Mouse (Mus musculus): ENCODE results near the gene Lrrk1. TPM values are rescaled to one million over a fixed set of nuclear protein-coding genes. Genes with fewer than 3 reads are reported as not detected.

Gene Lrrk1
- polyA plus RNA-seq, 1 experiment from 2014 or later: 2.7 TPM

GRCm38 (mm10) chr7:66273494-66273893, 114.7 kb downstream of the Lrrk1 start:
- Histone ChIP-seq H3K9me3 (ENCODE audit: control insufficient read depth, low read length) (no peaks in the 10 kb centered on the region), H3K36me3 (ENCODE audit: control insufficient read depth, insufficient read depth) (no peaks in the 10 kb centered on the region), H3K4me3 (replicated peaks; ENCODE audit: low read length) (no peak overlapping the region), H3K27me3 (replicated peaks; ENCODE audit: control insufficient read depth, insufficient read depth, low read length) (no peaks in the 10 kb centered on the region), H3K4me2 (ENCODE audit: low read length) (no peak overlapping the region), H3K27ac (ENCODE audit: low read length) (no peak overlapping the region), H3K9ac (replicated peaks; ENCODE audit: low read depth, low read length) (no peak overlapping the region), H3K4me1 (replicated peaks; ENCODE audit: control insufficient read depth, insufficient read depth, low read length) (no peaks in the 10 kb centered on the region)
- ATAC-seq: no peak
- WGBS: 98% methylated on average over 5 of the region's 5 CpGs

- H3K4me3 ChIP-seq (replicated peaks; ENCODE audit: low read length): no peak overlapping the region
- ATAC-seq: no peak
- 68% methylated on average over 6 of the region's 6 CpGs for WGBS
Measured at GRCm38 (mm10) chr7:66271226-66271625, 116.9 kb downstream of the Lrrk1 start.

GRCm38 (mm10) chr7:66266942-66267850, 121.0 kb downstream of the Lrrk1 start:
- Histone ChIP-seq H3K9me3 (ENCODE audit: control insufficient read depth, low read length) (no peaks in the 10 kb centered on the region), H3K4me1 (replicated peaks; ENCODE audit: control insufficient read depth, insufficient read depth, low read length) (no peaks in the 10 kb centered on the region), H3K27ac (ENCODE audit: low read length) (no peak overlapping the region), H3K4me2 (ENCODE audit: low read length) (no peak overlapping the region), H3K9ac (replicated peaks; ENCODE audit: low read depth, low read length) (no peak overlapping the region), H3K36me3 (ENCODE audit: control insufficient read depth, insufficient read depth) (no peaks in the 10 kb centered on the region), H3K4me3 (replicated peaks; ENCODE audit: low read length) (no peak overlapping the region), H3K27me3 (replicated peaks; ENCODE audit: control insufficient read depth, insufficient read depth, low read length) (no peaks in the 10 kb centered on the region)
- ATAC-seq: no peak
- 85% methylated on average over 6 of the region's 6 CpGs for WGBS

More at GRCm38 (mm10) chr7:66271226-66271625, 116.9 kb downstream of the Lrrk1 start:
- no peak overlapping the region for H3K4me2 ChIP-seq (ENCODE audit: low read length)
- no peaks in the 10 kb centered on the region for H3K27me3 ChIP-seq (replicated peaks; ENCODE audit: control insufficient read depth, insufficient read depth, low read length)
- no peaks in the 10 kb centered on the region for H3K9me3 ChIP-seq (ENCODE audit: control insufficient read depth, low read length)
- no peak overlapping the region for H3K27ac ChIP-seq (ENCODE audit: low read length)
- H3K36me3 ChIP-seq (ENCODE audit: control insufficient read depth, insufficient read depth): no peaks in the 10 kb centered on the region
- no peaks in the 10 kb centered on the region for H3K4me1 ChIP-seq (replicated peaks; ENCODE audit: control insufficient read depth, insufficient read depth, low read length)
- no peak overlapping the region for H3K9ac ChIP-seq (replicated peaks; ENCODE audit: low read depth, low read length)

GRCm38 (mm10) chr7:66263421-66263820, 124.7 kb downstream of the Lrrk1 start:
- H3K4me2 ChIP-seq (ENCODE audit: low read length): no peak overlapping the region
- H3K9me3 ChIP-seq (ENCODE audit: control insufficient read depth, low read length): no peaks in the 10 kb centered on the region
- H3K36me3 ChIP-seq (ENCODE audit: control insufficient read depth, insufficient read depth): no peaks in the 10 kb centered on the region
- H3K4me1 ChIP-seq (replicated peaks; ENCODE audit: control insufficient read depth, insufficient read depth, low read length): peaks cover 2% of the 10 kb centered on the region; the same call in 1 of the 2 replicates
- no peak overlapping the region for H3K27ac ChIP-seq (ENCODE audit: low read length)
- 62% methylated on average over 5 of the region's 5 CpGs for WGBS
- no peaks in the 10 kb centered on the region for H3K27me3 ChIP-seq (replicated peaks; ENCODE audit: control insufficient read depth, insufficient read depth, low read length)
- H3K4me3 ChIP-seq (replicated peaks; ENCODE audit: low read length): no peak overlapping the region
- ATAC-seq: no peak
- H3K9ac ChIP-seq (replicated peaks; ENCODE audit: low read depth, low read length): no peak overlapping the region

GRCm38 (mm10) chr7:66262570-66263156, 125.5 kb downstream of the Lrrk1 start:
- no peaks in the 10 kb centered on the region for H3K9me3 ChIP-seq (ENCODE audit: control insufficient read depth, low read length)
- no peaks in the 10 kb centered on the region for H3K27me3 ChIP-seq (replicated peaks; ENCODE audit: control insufficient read depth, insufficient read depth, low read length)
- H3K4me1 ChIP-seq (replicated peaks; ENCODE audit: control insufficient read depth, insufficient read depth, low read length): peaks cover 2% of the 10 kb centered on the region; the same call in 1 of the 2 replicates
- H3K4me3 ChIP-seq (replicated peaks; ENCODE audit: low read length): no peak overlapping the region
- H3K36me3 ChIP-seq (ENCODE audit: control insufficient read depth, insufficient read depth): no peaks in the 10 kb centered on the region
- no peak for ATAC-seq
- no peak overlapping the region for H3K27ac ChIP-seq (ENCODE audit: low read length)
- 93% methylated on average over 13 of the region's 13 CpGs for WGBS
- no peak overlapping the region for H3K4me2 ChIP-seq (ENCODE audit: low read length)
- no peak overlapping the region for H3K9ac ChIP-seq (replicated peaks; ENCODE audit: low read depth, low read length)

- WGBS: 64% methylated on average over 7 of the region's 7 CpGs
- Histone ChIP-seq H3K9me3 (ENCODE audit: control insufficient read depth, low read length) (no peaks in the 10 kb centered on the region), H3K9ac (replicated peaks; ENCODE audit: low read depth, low read length) (no peak overlapping the region), H3K27me3 (replicated peaks; ENCODE audit: control insufficient read depth, insufficient read depth, low read length) (no peaks in the 10 kb centered on the region), H3K4me3 (replicated peaks; ENCODE audit: low read length) (no peak overlapping the region), H3K4me2 (ENCODE audit: low read length) (no peak overlapping the region), H3K4me1 (replicated peaks; ENCODE audit: control insufficient read depth, insufficient read depth, low read length) (peaks cover 2% of the 10 kb centered on the region; the same call in 1 of the 2 replicates), H3K27ac (ENCODE audit: low read length) (no peak overlapping the region), H3K36me3 (ENCODE audit: control insufficient read depth, insufficient read depth) (no peaks in the 10 kb centered on the region)
- peak; percentile 54; the same call in 1 of the 2 replicates for ATAC-seq
Measured at GRCm38 (mm10) chr7:66260763-66261390, 127.3 kb downstream of the Lrrk1 start.

GRCm38 (mm10) chr7:66260295-66260694, 127.9 kb downstream of the Lrrk1 start:
- no peaks in the 10 kb centered on the region for H3K27me3 ChIP-seq (replicated peaks; ENCODE audit: control insufficient read depth, insufficient read depth, low read length)
- H3K9ac ChIP-seq (replicated peaks; ENCODE audit: low read depth, low read length): no peak overlapping the region
- no peaks in the 10 kb centered on the region for H3K36me3 ChIP-seq (ENCODE audit: control insufficient read depth, insufficient read depth)
- H3K4me2 ChIP-seq (ENCODE audit: low read length): no peak overlapping the region
- ATAC-seq: no peak
- WGBS: 93% methylated on average over 8 of the region's 8 CpGs
- H3K9me3 ChIP-seq (ENCODE audit: control insufficient read depth, low read length): no peaks in the 10 kb centered on the region
- H3K4me1 ChIP-seq (replicated peaks; ENCODE audit: control insufficient read depth, insufficient read depth, low read length): peaks cover 2% of the 10 kb centered on the region; the same call in 1 of the 2 replicates
- no peak overlapping the region for H3K4me3 ChIP-seq (replicated peaks; ENCODE audit: low read length)
- no peak overlapping the region for H3K27ac ChIP-seq (ENCODE audit: low read length)

- no peaks in the 10 kb centered on the region for H3K36me3 ChIP-seq (ENCODE audit: control insufficient read depth, insufficient read depth)
- H3K9ac ChIP-seq (replicated peaks; ENCODE audit: low read depth, low read length): no peak overlapping the region
- H3K27ac ChIP-seq (ENCODE audit: low read length): no peak overlapping the region
- H3K4me3 ChIP-seq (replicated peaks; ENCODE audit: low read length): no peak overlapping the region
- no peaks in the 10 kb centered on the region for H3K9me3 ChIP-seq (ENCODE audit: control insufficient read depth, low read length)
- ATAC-seq: no peak
- H3K27me3 ChIP-seq (replicated peaks; ENCODE audit: control insufficient read depth, insufficient read depth, low read length): no peaks in the 10 kb centered on the region
- no peak overlapping the region for H3K4me2 ChIP-seq (ENCODE audit: low read length)
- H3K4me1 ChIP-seq (replicated peaks; ENCODE audit: control insufficient read depth, insufficient read depth, low read length): peaks cover 2% of the 10 kb centered on the region; the same call in 1 of the 2 replicates
- 85% methylated on average over 14 of the region's 14 CpGs for WGBS
Measured at GRCm38 (mm10) chr7:66259436-66260206, 128.5 kb downstream of the Lrrk1 start.

Measured in forebrain, embryonic 16.5 days (tissue).